Mouse (Mus musculus) C2C12 (cell line): ENCODE data around the gene Osbp. TPM values are rescaled to one million over a fixed set of nuclear protein-coding genes. Genes with fewer than 3 reads are reported as not detected.
A peak's percentile ranks its signal among the peaks of the same experiment; 100 is the strongest.

Experiments
- H3K27me3 ChIP-seq: one replicate; pipeline ENCODE4 v1.6.1; 2011; ENCODE audit not compliant: control insufficient read depth, insufficient read depth, insufficient read length
- H3K36me3 ChIP-seq: one replicate; pipeline ENCODE4 v1.6.1; 2011; ENCODE audit not compliant: control insufficient read depth, insufficient read depth
- H3K4me3 ChIP-seq: one replicate; pipeline ENCODE4 v1.5.1; 2011; ENCODE audit warnings: mild to moderate bottlenecking, control low read depth; ENCODE audit not compliant: poor library complexity, insufficient read depth, severe bottlenecking
- H3K79me2 ChIP-seq: one replicate; pipeline ENCODE4 v1.6.1; 2011; ENCODE audit not compliant: control insufficient read depth, insufficient read depth
- H3K79me3 ChIP-seq: one replicate; pipeline ENCODE4 v1.6.1; 2011; ENCODE audit warnings: low read depth, control low read depth
- H3ac ChIP-seq: one replicate; pipeline ENCODE3; 2011; ENCODE audit warnings: low read depth; ENCODE audit not compliant: control insufficient read depth, insufficient read length
- CEBPB ChIP-seq: IDR thresholded peaks from one replicate; pipeline ENCODE4 v1.6.1; 2011; ENCODE audit warnings: low read depth, mild to moderate bottlenecking, control low read depth, moderate library complexity
- CTCF ChIP-seq: IDR thresholded peaks from one replicate; pipeline ENCODE4 v1.5.1; 2011; ENCODE audit not compliant: control insufficient read depth, insufficient read depth, insufficient read length
- FOSL1 ChIP-seq: IDR thresholded peaks from one replicate; pipeline ENCODE4 v1.8.0; 2011; ENCODE audit warnings: mild to moderate bottlenecking, low read length; ENCODE audit not compliant: poor library complexity, insufficient read depth, severe bottlenecking
- MAX ChIP-seq: IDR thresholded peaks from one replicate; pipeline ENCODE4 v1.6.1; 2011; ENCODE audit warnings: mild to moderate bottlenecking, control low read depth
- MYOD1 ChIP-seq: IDR thresholded peaks from one replicate; pipeline ENCODE4 v1.6.1; 2011; ENCODE audit warnings: low read depth; ENCODE audit not compliant: control insufficient read depth, insufficient read length
- MYOG ChIP-seq: IDR thresholded peaks from one replicate; pipeline ENCODE4 v1.6.1; 2011; ENCODE audit not compliant: control insufficient read depth, insufficient read length; ENCODE audit errors: extremely low read depth
- USF1 ChIP-seq: IDR thresholded peaks from one replicate; pipeline ENCODE4 v1.6.1; 2011; ENCODE audit warnings: low read depth, mild to moderate bottlenecking, control low read depth, moderate library complexity
- polyA plus RNA-seq: library from polyadenylated mRNA; unstranded; fragments of >200 nt; fragmentation: generic; extraction: Trizol; gene quantifications from one replicate; pipeline ENCODE4 v1.2.1, GENCODE M21; 2012; ENCODE audit warnings: missing spikeins

Osbp gene
- polyA plus RNA-seq, 1 experiment = 14.3 TPM

- H3K79me2 ChIP-seq = no peaks in the 10 kb centered on the region
- no peaks in the 10 kb centered on the region for H3K27me3 ChIP-seq
- H3ac ChIP-seq = peak overlapping the region; percentile 57
- TF ChIP-seq CTCF (peak; percentile 79), FOSL1 (no peak), CEBPB (peak; percentile 66), USF1 (peak; percentile 79), MYOD1 (no peak)
- no peaks in the 10 kb centered on the region for H3K79me3 ChIP-seq
- H3K4me3 ChIP-seq = peak overlapping the region; percentile 38
- no peaks in the 10 kb centered on the region for H3K36me3 ChIP-seq
Observed at GRCm38 (mm10) chr19:12011560-12012556, 46.1 kb downstream of the Osbp start.

GRCm38 (mm10) chr19:12012615-12013014, 46.9 kb downstream of the Osbp start:
- peak overlapping the region; percentile 19 for H3K4me3 ChIP-seq
- H3K27me3 ChIP-seq = no peaks in the 10 kb centered on the region
- no peaks in the 10 kb centered on the region for H3K36me3 ChIP-seq
- no peak for TF ChIP-seq MYOD1
- no peak for TF ChIP-seq CEBPB
- TF ChIP-seq USF1 = no peak
- TF ChIP-seq MYOG = no peak
- TF ChIP-seq FOSL1 = no peak
- TF ChIP-seq CTCF = no peak
- TF ChIP-seq MAX = no peak
- no peaks in the 10 kb centered on the region for H3K79me2 ChIP-seq
- H3ac ChIP-seq = no peak overlapping the region
- no peaks in the 10 kb centered on the region for H3K79me3 ChIP-seq

- peak; percentile 92 for TF ChIP-seq USF1
- peak; percentile 68 for TF ChIP-seq MAX
- no peak for TF ChIP-seq FOSL1
- Histone ChIP-seq H3K79me2 (no peaks in the 10 kb centered on the region), H3K36me3 (no peaks in the 10 kb centered on the region), H3K4me3 (peak overlapping the region; percentile 19), H3K27me3 (no peaks in the 10 kb centered on the region), H3ac (no peak overlapping the region), H3K79me3 (no peaks in the 10 kb centered on the region)
Observed at GRCm38 (mm10) chr19:12013228-12013627, 47.5 kb downstream of the Osbp start.

- Histone ChIP-seq H3ac (no peak overlapping the region), H3K27me3 (no peaks in the 10 kb centered on the region), H3K36me3 (no peaks in the 10 kb centered on the region), H3K79me3 (no peaks in the 10 kb centered on the region), H3K79me2 (no peaks in the 10 kb centered on the region), H3K4me3 (no peak overlapping the region)
- no peak for TF ChIP-seq CTCF
- no peak for TF ChIP-seq CEBPB
- TF ChIP-seq MYOG = no peak
- no peak for TF ChIP-seq MAX
- TF ChIP-seq FOSL1 = no peak
- no peak for TF ChIP-seq USF1
- TF ChIP-seq MYOD1 = no peak
Observed at GRCm38 (mm10) chr19:12015708-12016107, 50.0 kb downstream of the Osbp start.

- no peaks in the 10 kb centered on the region for H3K79me2 ChIP-seq
- no peaks in the 10 kb centered on the region for H3K27me3 ChIP-seq
- H3K36me3 ChIP-seq = no peaks in the 10 kb centered on the region
- H3K79me3 ChIP-seq = no peaks in the 10 kb centered on the region
- H3K4me3 ChIP-seq = no peak overlapping the region
- TF ChIP-seq USF1 (no peak), CTCF (no peak), CEBPB (no peak), MYOG (no peak)
- no peak overlapping the region for H3ac ChIP-seq
Observed at GRCm38 (mm10) chr19:12016192-12016591, 50.5 kb downstream of the Osbp start.

GRCm38 (mm10) chr19:12024149-12024548, 58.4 kb downstream of the Osbp start:
- no peaks in the 10 kb centered on the region for H3K27me3 ChIP-seq
- H3ac ChIP-seq = no peak overlapping the region
- H3K79me2 ChIP-seq = no peaks in the 10 kb centered on the region
- TF ChIP-seq USF1 (no peak), FOSL1 (no peak), CTCF (no peak), MYOD1 (no peak), CEBPB (no peak), MYOG (no peak), MAX (no peak)
- no peaks in the 10 kb centered on the region for H3K79me3 ChIP-seq
- no peaks in the 10 kb centered on the region for H3K36me3 ChIP-seq
- H3K4me3 ChIP-seq = no peak overlapping the region
